Mouse (Mus musculus): ENCODE results near the gene Nrip2. TPM values are rescaled to one million over a fixed set of nuclear protein-coding genes. Genes with fewer than 3 reads are reported as not detected.

Gene Nrip2
- total RNA-seq, 2 experiments from 2014 or later: 9.4 to 11.9 TPM

- intact Hi-C loops (cut with DNase I): no loop called here
- DNase-seq (ENCODE audit: low spot score in 2 of 2): no peak
Measured at GRCm38 (mm10) chr6:128432356-128432915, 33.3 kb downstream of the Nrip2 start.

- intact Hi-C loops (cut with DNase I): no loop called here
- DNase-seq (ENCODE audit: low spot score in 2 of 2): no peak
Measured at GRCm38 (mm10) chr6:128433566-128433965, 34.5 kb downstream of the Nrip2 start.

GRCm38 (mm10) chr6:128435474-128435873, 36.4 kb downstream of the Nrip2 start:
- DNase-seq (ENCODE audit: low spot score in 2 of 2): no peak
- intact Hi-C loops (cut with DNase I): loop anchor here (5.0 kb wide), 1 partner anchor 42 kb away; no protein-coding TSS in a partner anchor

- intact Hi-C loops (cut with DNase I): loop anchor here (5.0 kb wide), 1 partner anchor 41 kb away; no protein-coding TSS in a partner anchor
- no peak for DNase-seq (ENCODE audit: low spot score in 2 of 2)
Measured at GRCm38 (mm10) chr6:128436356-128437005, 37.4 kb downstream of the Nrip2 start.

- intact Hi-C loops (cut with DNase I): loop anchor here (5.0 kb wide), 1 partner anchor 40 kb away; no protein-coding TSS in a partner anchor
- DNase-seq (ENCODE audit: low spot score in 2 of 2): no peak
Measured at GRCm38 (mm10) chr6:128437288-128437687, 38.2 kb downstream of the Nrip2 start.

- peak; percentile 64 to 71 for DNase-seq (ENCODE audit: low spot score in 2 of 2)
- intact Hi-C loops (cut with DNase I): loop anchor here (5.0 kb wide), 1 partner anchor 39 kb away; no protein-coding TSS in a partner anchor
Measured at GRCm38 (mm10) chr6:128437731-128438316, 38.7 kb downstream of the Nrip2 start.

GRCm38 (mm10) chr6:128438317-128438870, 39.3 kb downstream of the Nrip2 start, which contains the start of gene Fkbp4:
Gene Fkbp4 (minus strand): TSS chr6:128438677.
- intact Hi-C loops (cut with DNase I): loop anchor here (5.0 kb wide), 1 partner anchor 39 kb away; no protein-coding TSS in a partner anchor
- DNase-seq (ENCODE audit: low spot score in 2 of 2): peak; percentile 92 to 96

GRCm38 (mm10) chr6:128438871-128439341, 39.8 kb downstream of the Nrip2 start:
- no peak for DNase-seq (ENCODE audit: low spot score in 2 of 2)
- intact Hi-C loops (cut with DNase I): loop anchor here (5.0 kb wide), 1 partner anchor 38 kb away; no protein-coding TSS in a partner anchor

- intact Hi-C loops (cut with DNase I): no loop called here
- DNase-seq (ENCODE audit: low spot score in 2 of 2): no peak
Measured at GRCm38 (mm10) chr6:128440238-128440637, 41.1 kb downstream of the Nrip2 start.

GRCm38 (mm10) chr6:128445761-128446535, 46.9 kb downstream of the Nrip2 start:
- intact Hi-C loops (cut with DNase I): loop anchor here (5.0 kb wide), 1 partner anchor 36 kb away; no protein-coding TSS in a partner anchor
- no peak for DNase-seq (ENCODE audit: low spot score in 2 of 2)

GRCm38 (mm10) chr6:128447063-128447462, 48.0 kb downstream of the Nrip2 start:
- intact Hi-C loops (cut with DNase I): loop anchor here (5.0 kb wide), 1 partner anchor 35 kb away; no protein-coding TSS in a partner anchor
- DNase-seq (ENCODE audit: low spot score in 2 of 2): no peak

- intact Hi-C loops (cut with DNase I): no loop called here
- peak; percentile 26 to 31 for DNase-seq (ENCODE audit: low spot score in 2 of 2)
Measured at GRCm38 (mm10) chr6:128455835-128456605, 56.9 kb downstream of the Nrip2 start.

- no peak for DNase-seq (ENCODE audit: low spot score in 2 of 2)
- intact Hi-C loops (cut with DNase I): no loop called here
Measured at GRCm38 (mm10) chr6:128457186-128457585, 58.1 kb downstream of the Nrip2 start.

GRCm38 (mm10) chr6:128460321-128460720, 61.2 kb downstream of the Nrip2 start:
- DNase-seq (ENCODE audit: low spot score in 2 of 2): no peak
- intact Hi-C loops (cut with DNase I): no loop called here

GRCm38 (mm10) chr6:128460729-128461503, 61.8 kb downstream of the Nrip2 start:
- no peak for DNase-seq (ENCODE audit: low spot score in 2 of 2)
- intact Hi-C loops (cut with DNase I): no loop called here

- intact Hi-C loops (cut with DNase I): no loop called here
Measured at GRCm38 (mm10) chr6:128461606-128462005, 62.5 kb downstream of the Nrip2 start.

GRCm38 (mm10) chr6:128464996-128465395, 65.9 kb downstream of the Nrip2 start:
- no peak for DNase-seq (ENCODE audit: low spot score in 2 of 2)
- intact Hi-C loops (cut with DNase I): no loop called here

More at GRCm38 (mm10) chr6:128461606-128462005, 62.5 kb downstream of the Nrip2 start:
- DNase-seq (ENCODE audit: low spot score in 2 of 2): no peak
